Mouse (Mus musculus) C2C12 (cell line): ENCODE data around the gene Pet100.

ENCODE experiments used
- CEBPB ChIP-seq: IDR thresholded peaks from one replicate; pipeline ENCODE4 v1.6.1; 2011; ENCODE audit warnings: low read depth, mild to moderate bottlenecking, control low read depth, moderate library complexity
- CTCF ChIP-seq: IDR thresholded peaks from one replicate; pipeline ENCODE4 v1.5.1; 2011; ENCODE audit not compliant: control insufficient read depth, insufficient read depth, insufficient read length
- MAX ChIP-seq: IDR thresholded peaks from one replicate; pipeline ENCODE4 v1.6.1; 2011; ENCODE audit warnings: mild to moderate bottlenecking, control low read depth
- MYOD1 ChIP-seq: IDR thresholded peaks from one replicate; pipeline ENCODE4 v1.6.1; 2011; ENCODE audit warnings: low read depth; ENCODE audit not compliant: control insufficient read depth, insufficient read length
- USF1 ChIP-seq: IDR thresholded peaks from one replicate; pipeline ENCODE4 v1.6.1; 2011; ENCODE audit warnings: low read depth, mild to moderate bottlenecking, control low read depth, moderate library complexity

DNA sequence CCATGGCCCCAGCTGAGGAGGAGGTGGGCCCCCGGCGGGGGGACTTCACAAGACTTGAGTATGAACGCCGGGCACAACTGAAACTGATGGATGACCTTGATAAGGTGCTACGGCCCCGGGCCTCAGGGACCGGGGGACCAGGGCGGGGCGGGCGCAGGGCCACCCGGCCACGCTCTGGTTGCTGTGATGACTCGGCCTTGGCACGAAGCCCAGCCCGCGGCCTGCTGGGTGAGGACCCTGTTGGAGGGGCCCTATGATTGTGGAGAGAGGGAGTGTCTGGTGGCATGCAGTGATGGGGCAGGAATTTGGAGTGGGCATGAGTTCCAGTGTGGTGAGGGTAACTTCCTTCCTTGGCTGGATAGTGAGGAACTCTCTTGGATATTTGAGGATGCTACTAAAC, 14.8 kb upstream of the Pet100 start:
- no peak for TF ChIP-seq CTCF
- TF ChIP-seq MAX = no peak
- TF ChIP-seq USF1 = no peak
- TF ChIP-seq CEBPB = no peak
- no peak for TF ChIP-seq MYOD1
